Mouse (Mus musculus) thymus, postnatal 14 days (tissue): ENCODE measurements around the gene Cdhr3.
A peak's percentile ranks its signal among the peaks of the same experiment; 100 is the strongest.
"Not testable (repeated sequence)": the region's sequence is repeated elsewhere in the genome, so short reads cannot be mapped to it uniquely, and the experiment has no call there.

Source experiments
- DNase-seq: peaks from one replicate; pipeline ENCODE4 v3.0.0; 2021

Gene Cdhr3

GRCm38 (mm10) chr12:33071901-33072672 is 20.6 kb downstream of the Cdhr3 start:
- DNase-seq = no peak

- DNase-seq = no peak
Measured at GRCm38 (mm10) chr12:33068977-33069376, 23.7 kb downstream of the Cdhr3 start.

- no peak for DNase-seq
Measured at GRCm38 (mm10) chr12:33066355-33066754, 26.3 kb downstream of the Cdhr3 start.

GRCm38 (mm10) chr12:33065162-33065561 is 27.5 kb downstream of the Cdhr3 start:
- no peak for DNase-seq

GRCm38 (mm10) chr12:33064266-33064665 is 28.4 kb downstream of the Cdhr3 start:
- no peak for DNase-seq

- no peak for DNase-seq
Measured at GRCm38 (mm10) chr12:33063250-33063649, 29.4 kb downstream of the Cdhr3 start.

GRCm38 (mm10) chr12:33062379-33062778 is 30.3 kb downstream of the Cdhr3 start:
- DNase-seq = not testable (repeated sequence)

- no peak for DNase-seq
Measured at GRCm38 (mm10) chr12:33061651-33062050, 31.0 kb downstream of the Cdhr3 start.

GRCm38 (mm10) chr12:33057231-33058048 is 35.2 kb downstream of the Cdhr3 start:
- DNase-seq = peak; percentile 12

GRCm38 (mm10) chr12:33056574-33056973 is 36.1 kb downstream of the Cdhr3 start:
- DNase-seq = no peak

- no peak for DNase-seq
Measured at GRCm38 (mm10) chr12:33056074-33056473, 36.6 kb downstream of the Cdhr3 start.

GRCm38 (mm10) chr12:33053746-33054145 is 38.9 kb downstream of the Cdhr3 start:
- DNase-seq = no peak

- no peak for DNase-seq
Measured at GRCm38 (mm10) chr12:33053311-33053710, 39.4 kb downstream of the Cdhr3 start.

- DNase-seq = peak; percentile 32
Measured at GRCm38 (mm10) chr12:33048391-33048790, 44.3 kb downstream of the Cdhr3 start.

GRCm38 (mm10) chr12:33046434-33046833 is 46.2 kb downstream of the Cdhr3 start:
- no peak for DNase-seq

GRCm38 (mm10) chr12:33045533-33046361 is 46.9 kb downstream of the Cdhr3 start:
- no peak for DNase-seq

- DNase-seq = no peak
Measured at GRCm38 (mm10) chr12:33041476-33041875, 51.2 kb downstream of the Cdhr3 start.

GRCm38 (mm10) chr12:33040811-33041210 is 51.9 kb downstream of the Cdhr3 start:
- DNase-seq = no peak

- DNase-seq = no peak
Measured at GRCm38 (mm10) chr12:33038676-33039075, 54.0 kb downstream of the Cdhr3 start.

- no peak for DNase-seq
Measured at GRCm38 (mm10) chr12:33035719-33036521, 56.8 kb downstream of the Cdhr3 start.

- DNase-seq = no peak
Measured at GRCm38 (mm10) chr12:33035089-33035718, 57.5 kb downstream of the Cdhr3 start.
